Mouse (Mus musculus): ENCODE measurements around the gene Rnf148.

Gene Rnf148

GRCm38 (mm10) chr6:23655036-23655435 is at the start of gene Rnf148:
TSS of gene Rnf148 (minus strand) at chr6:23655136.
- DNase-seq, result no peak

- DNase-seq, result no peak
These were observed 45.9 kb upstream of the Rnf148 start for GRCm38 (mm10) chr6:23700879-23701278.

- DNase-seq, result no peak
These were observed 23.2 kb upstream of the Rnf148 start for GRCm38 (mm10) chr6:23678172-23678571.

- no peak for DNase-seq
These were observed 4.7 kb downstream of the Rnf148 start, which contains the start of gene Rnf133 for GRCm38 (mm10) chr6:23650205-23650604. TSS of gene Rnf133 (minus strand) at chr6:23650305.

GRCm38 (mm10) chr6:23648732-23649131 is 6.2 kb downstream of the Rnf148 start:
- no peak for DNase-seq

- DNase-seq, result no peak
These were observed 7.2 kb downstream of the Rnf148 start for GRCm38 (mm10) chr6:23647627-23648247.

GRCm38 (mm10) chr6:23637081-23637480 is 17.9 kb downstream of the Rnf148 start:
- no peak for DNase-seq

GRCm38 (mm10) chr6:23635208-23635607 is 19.7 kb downstream of the Rnf148 start:
- DNase-seq, result no peak

GRCm38 (mm10) chr6:23634016-23634415 is 20.9 kb downstream of the Rnf148 start:
- no peak for DNase-seq

- no peak for DNase-seq
These were observed 24.5 kb downstream of the Rnf148 start for GRCm38 (mm10) chr6:23630465-23630864.
